Mouse (Mus musculus): Measurements from ENCODE around the gene Ppa1.
"Not testable (repeated sequence)": the region's sequence is repeated elsewhere in the genome, so short reads cannot be mapped to it uniquely, and the experiment has no call there.

Gene Ppa1

GRCm38 (mm10) chr10:61647790-61648736, at the start of gene Ppa1:
Ppa1 (plus strand) TSS chr10:61648552.
- DNase-seq: peak; percentile 78 to 82

GRCm38 (mm10) chr10:61599556-61600114, 48.7 kb upstream of the Ppa1 start:
- no peak for DNase-seq

- DNase-seq: peak; percentile 60 to 62
Measured at GRCm38 (mm10) chr10:61602283-61603033, 45.9 kb upstream of the Ppa1 start.

- DNase-seq: no peak
Measured at GRCm38 (mm10) chr10:61604376-61605065, 43.8 kb upstream of the Ppa1 start.

- DNase-seq: not testable (repeated sequence)
Measured at GRCm38 (mm10) chr10:61605381-61605780, 43.0 kb upstream of the Ppa1 start.

GRCm38 (mm10) chr10:61605851-61606250, 42.5 kb upstream of the Ppa1 start:
- peak; percentile 73 to 77 for DNase-seq

GRCm38 (mm10) chr10:61608233-61608632, 40.1 kb upstream of the Ppa1 start:
- no peak for DNase-seq

- DNase-seq: peak; percentile 56 to 67
Measured at GRCm38 (mm10) chr10:61610650-61611235, 37.6 kb upstream of the Ppa1 start.

- no peak for DNase-seq
Measured at GRCm38 (mm10) chr10:61614311-61614710, 34.0 kb upstream of the Ppa1 start.

- no peak for DNase-seq
Measured at GRCm38 (mm10) chr10:61618528-61618927, 29.8 kb upstream of the Ppa1 start.

- DNase-seq: peak; percentile 14 to 21
Measured at GRCm38 (mm10) chr10:61621681-61622080, 26.7 kb upstream of the Ppa1 start.

GRCm38 (mm10) chr10:61623874-61624273, 24.5 kb upstream of the Ppa1 start:
- peak; percentile 9 to 12 for DNase-seq

- DNase-seq: no peak
Measured at GRCm38 (mm10) chr10:61624771-61625170, 23.6 kb upstream of the Ppa1 start.

GRCm38 (mm10) chr10:61625381-61626257, 22.7 kb upstream of the Ppa1 start:
- DNase-seq: peak; percentile 5 to 23

- DNase-seq: no peak
Measured at GRCm38 (mm10) chr10:61626551-61626950, 21.8 kb upstream of the Ppa1 start.

- DNase-seq: no peak
Measured at GRCm38 (mm10) chr10:61627195-61627937, 21.0 kb upstream of the Ppa1 start.

GRCm38 (mm10) chr10:61627938-61628250, 20.5 kb upstream of the Ppa1 start:
- no peak for DNase-seq

GRCm38 (mm10) chr10:61632445-61632844, 15.9 kb upstream of the Ppa1 start:
- no peak for DNase-seq

- no peak for DNase-seq
Measured at GRCm38 (mm10) chr10:61637055-61637454, 11.3 kb upstream of the Ppa1 start.

- no peak for DNase-seq
Measured at GRCm38 (mm10) chr10:61640363-61640762, 8.0 kb upstream of the Ppa1 start.

GRCm38 (mm10) chr10:61646557-61646956, 1.8 kb upstream of the Ppa1 start:
- no peak for DNase-seq

All from B cell, adult 2 months (primary cell).